Mouse (Mus musculus) intestine, postnatal 0 days (tissue): ENCODE measurements around the gene Dnm2. TPM values are rescaled to one million over a fixed set of nuclear protein-coding genes. Genes with fewer than 3 reads are reported as not detected.

ENCODE experiments used
- ATAC-seq: fragments of 200-750 bp; cut with Nextera tagmentation; 2 replicates; pipeline ENCODE4 v1.8.0; 2017; ENCODE audit warnings: mild to moderate bottlenecking, moderate TSS enrichment, moderate library complexity
- H3K27ac ChIP-seq: fragments of 300-500 bp; sonication (generic); 2 replicates; pipeline ENCODE4 v1.5.1; 2014; ENCODE audit warnings: mild to moderate bottlenecking, low read depth, low read length, moderate library complexity
- H3K27me3 ChIP-seq: fragments of 300-500 bp; sonication (generic); replicated peaks from 2 replicates; pipeline ENCODE4 v1.6.1; 2014; ENCODE audit warnings: low read length, mixed read lengths; ENCODE audit not compliant: control insufficient read depth, insufficient read depth
- H3K36me3 ChIP-seq: fragments of 300-500 bp; sonication (generic); 2 replicates; pipeline ENCODE4 v1.6.1; 2014; ENCODE audit warnings: mild to moderate bottlenecking, moderate library complexity; ENCODE audit not compliant: control insufficient read depth, insufficient read depth
- H3K4me1 ChIP-seq: fragments of 300-500 bp; sonication (generic); replicated peaks from 2 replicates; pipeline ENCODE4 v1.6.1; 2014; ENCODE audit warnings: antibody characterized with exemption, low read length, mixed read lengths; ENCODE audit not compliant: control insufficient read depth, insufficient read depth
- H3K4me2 ChIP-seq: fragments of 300-500 bp; sonication (generic); replicated peaks from 2 replicates; pipeline ENCODE4 v1.6.1; 2014; ENCODE audit warnings: low read depth, mild to moderate bottlenecking, moderate library complexity
- H3K4me3 ChIP-seq: fragments of 300-500 bp; sonication (generic); 2 replicates; pipeline ENCODE4 v1.5.1; 2014; ENCODE audit warnings: low read depth, low read length
- H3K9ac ChIP-seq: fragments of 300-500 bp; sonication (generic); 2 replicates; pipeline ENCODE4 v1.6.1; 2014; ENCODE audit warnings: mild to moderate bottlenecking, low read depth, low read length
- H3K9me3 ChIP-seq: fragments of 300-500 bp; sonication (generic); 2 replicates; pipeline ENCODE4 v1.6.1; 2016; ENCODE audit warnings: mixed run types; ENCODE audit not compliant: control insufficient read depth
- CTCF ChIP-seq: sonication (generic); IDR thresholded peaks from 2 replicates; pipeline ENCODE4 v1.5.1; 2016; ENCODE audit warnings: low read depth, mild to moderate bottlenecking, control low read depth, antibody characterized with exemption, moderate library complexity
- WGBS: fragments of 180-500 bp; shearing (Covaris S2); extraction: QIAGEN DNeasy Blood & Tissue Kit; methylation state at CpG from one replicate; pipeline ENCODE4 v1.1.7; 2014; 5-methylcytosine and 5-hydroxymethylcytosine counted together
- polyA plus RNA-seq: library from polyadenylated mRNA; unstranded; fragments of >200 nt; fragmentation: Nextera tagmentation; extraction: Ambion mirVana; gene quantifications from 2 replicates; pipeline ENCODE4 v1.2.1, GENCODE M21; 2015

The Dnm2 gene
- polyA plus RNA-seq, 1 experiment from 2014 or later = 69.6 TPM

GRCm38 (mm10) chr9:21490696-21491095 lies 66.0 kb downstream of the Dnm2 start:
- ATAC-seq = no peak
- WGBS = 93% methylated on average over 9 of the region's 9 CpGs
- Histone ChIP-seq H3K4me1 (no peaks in the 10 kb centered on the region), H3K27me3 (no peaks in the 10 kb centered on the region), H3K9ac (no peak overlapping the region), H3K4me2 (no peak overlapping the region), H3K4me3 (no peak overlapping the region), H3K27ac (no peak overlapping the region), H3K9me3 (no peaks in the 10 kb centered on the region), H3K36me3 (peaks cover 81% of the 10 kb centered on the region)
- no peak for TF ChIP-seq CTCF

- H3K36me3 ChIP-seq = peaks cover 85% of the 10 kb centered on the region
- H3K27me3 ChIP-seq = no peaks in the 10 kb centered on the region
- 74% methylated on average over 2 of the region's 2 CpGs for WGBS
- no peak overlapping the region for H3K4me3 ChIP-seq
- H3K4me2 ChIP-seq = no peak overlapping the region
- no peak overlapping the region for H3K9ac ChIP-seq
- no peak for TF ChIP-seq CTCF
- H3K9me3 ChIP-seq = no peaks in the 10 kb centered on the region
- no peaks in the 10 kb centered on the region for H3K4me1 ChIP-seq
- H3K27ac ChIP-seq = no peak overlapping the region
- ATAC-seq = no peak
Measured at GRCm38 (mm10) chr9:21493907-21494306, 69.2 kb downstream of the Dnm2 start.

GRCm38 (mm10) chr9:21494726-21495125 lies 70.0 kb downstream of the Dnm2 start:
- H3K27me3 ChIP-seq = no peaks in the 10 kb centered on the region
- no peaks in the 10 kb centered on the region for H3K4me1 ChIP-seq
- no peak for TF ChIP-seq CTCF
- no peak overlapping the region for H3K27ac ChIP-seq
- H3K36me3 ChIP-seq = peaks cover 86% of the 10 kb centered on the region
- no peak overlapping the region for H3K9ac ChIP-seq
- no peak for ATAC-seq
- no peaks in the 10 kb centered on the region for H3K9me3 ChIP-seq
- 76% methylated on average over 9 of the region's 9 CpGs for WGBS
- H3K4me3 ChIP-seq = no peak overlapping the region
- H3K4me2 ChIP-seq = no peak overlapping the region

GRCm38 (mm10) chr9:21496308-21497049 lies 71.8 kb downstream of the Dnm2 start:
- TF ChIP-seq CTCF = no peak
- no peak for ATAC-seq

GRCm38 (mm10) chr9:21497050-21497542 lies 72.4 kb downstream of the Dnm2 start:
- no peak overlapping the region for H3K9ac ChIP-seq
- H3K4me1 ChIP-seq = no peaks in the 10 kb centered on the region
- H3K27me3 ChIP-seq = no peaks in the 10 kb centered on the region
- no peak for TF ChIP-seq CTCF
- no peak overlapping the region for H3K4me2 ChIP-seq
- H3K27ac ChIP-seq = no peak overlapping the region
- H3K36me3 ChIP-seq = peaks cover 74% of the 10 kb centered on the region
- WGBS = 93% methylated on average over 16 of the region's 16 CpGs
- ATAC-seq = no peak
- H3K4me3 ChIP-seq = no peak overlapping the region
- H3K9me3 ChIP-seq = no peaks in the 10 kb centered on the region

More at GRCm38 (mm10) chr9:21496308-21497049, 71.8 kb downstream of the Dnm2 start:
- no peak overlapping the region for H3K4me2 ChIP-seq
- H3K27ac ChIP-seq = no peak overlapping the region
- H3K4me1 ChIP-seq = no peaks in the 10 kb centered on the region
- no peaks in the 10 kb centered on the region for H3K27me3 ChIP-seq
- H3K9me3 ChIP-seq = no peaks in the 10 kb centered on the region
- H3K4me3 ChIP-seq = no peak overlapping the region
- 85% methylated on average over 19 of the region's 19 CpGs for WGBS
- H3K9ac ChIP-seq = no peak overlapping the region
- H3K36me3 ChIP-seq = peaks cover 78% of the 10 kb centered on the region

- Histone ChIP-seq H3K4me1 (no peaks in the 10 kb centered on the region), H3K4me2 (no peak overlapping the region), H3K4me3 (no peak overlapping the region), H3K9ac (no peak overlapping the region), H3K27me3 (no peaks in the 10 kb centered on the region), H3K9me3 (no peaks in the 10 kb centered on the region), H3K36me3 (peaks cover 74% of the 10 kb centered on the region), H3K27ac (no peak overlapping the region)
- WGBS = 89% methylated on average over 2 of the region's 2 CpGs
- TF ChIP-seq CTCF = no peak
- ATAC-seq = no peak
Measured at GRCm38 (mm10) chr9:21497664-21498063, 73.0 kb downstream of the Dnm2 start.
